Mouse (Mus musculus): ENCODE data around the gene Mpv17l2.

Mpv17l2 gene

GRCm38 (mm10) chr8:70766571-70767440, 6.1 kb upstream of the Mpv17l2 start:
- DNase-seq, result peak; percentile 30 to 57

GRCm38 (mm10) chr8:70765838-70766570, 5.3 kb upstream of the Mpv17l2 start:
- DNase-seq, result peak; percentile 73

DNA sequence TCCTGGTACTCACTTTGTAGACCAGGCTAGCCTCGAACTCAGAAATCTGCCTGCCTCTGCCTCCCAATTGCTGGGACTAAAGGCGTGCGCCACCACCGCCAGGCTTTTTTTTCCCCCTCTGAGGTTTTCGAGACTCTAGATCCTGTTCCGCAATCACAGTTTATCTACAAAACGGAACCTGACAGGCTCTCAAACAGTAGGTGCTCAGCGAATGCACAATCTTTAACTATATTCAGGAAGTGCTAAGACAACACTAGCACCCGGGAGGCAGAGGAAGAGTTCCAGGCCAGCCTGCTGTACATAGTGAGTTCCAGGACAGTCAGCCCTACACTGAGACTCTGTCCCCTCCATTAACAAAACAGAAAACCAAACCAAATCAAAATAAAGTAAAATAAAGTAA, 4.6 kb upstream of the Mpv17l2 start:
- DNase-seq, result no peak

GRCm38 (mm10) chr8:70764676-70765075, 3.9 kb upstream of the Mpv17l2 start:
- peak in 1 of 2 experiments; percentile 28 for DNase-seq

- no peak for DNase-seq
Measured at GRCm38 (mm10) chr8:70764026-70764425, 3.3 kb upstream of the Mpv17l2 start.

DNA sequence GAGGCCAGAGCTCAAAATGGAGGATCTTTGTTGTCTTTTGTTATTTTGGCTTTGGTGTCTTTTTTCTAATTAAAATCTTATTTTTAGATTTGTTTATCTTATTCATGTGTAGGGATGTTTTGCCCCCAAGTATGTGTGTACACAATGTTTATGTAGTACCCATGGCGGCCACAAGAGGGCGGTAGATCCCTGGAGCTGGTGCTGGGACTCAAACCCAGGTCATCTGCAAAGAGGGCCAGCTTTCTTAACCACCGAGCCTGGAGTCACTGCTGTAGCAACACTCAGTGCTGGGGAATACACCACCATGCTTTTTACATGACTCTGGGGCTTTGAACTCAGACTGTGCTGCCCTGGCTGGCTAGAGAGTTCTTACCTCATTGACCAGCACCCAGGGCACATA, 2.6 kb upstream of the Mpv17l2 start:
- peak; percentile 71 to 77 for DNase-seq

GRCm38 (mm10) chr8:70762118-70762517, 1.4 kb upstream of the Mpv17l2 start:
- DNase-seq, result no peak

- no peak for DNase-seq
Measured at GRCm38 (mm10) chr8:70760350-70760749, 396 bp downstream of the Mpv17l2 start.

- DNase-seq, result peak in 1 of 2 experiments; percentile 17
Measured at GRCm38 (mm10) chr8:70758616-70759561, 1.9 kb downstream of the Mpv17l2 start.

DNA sequence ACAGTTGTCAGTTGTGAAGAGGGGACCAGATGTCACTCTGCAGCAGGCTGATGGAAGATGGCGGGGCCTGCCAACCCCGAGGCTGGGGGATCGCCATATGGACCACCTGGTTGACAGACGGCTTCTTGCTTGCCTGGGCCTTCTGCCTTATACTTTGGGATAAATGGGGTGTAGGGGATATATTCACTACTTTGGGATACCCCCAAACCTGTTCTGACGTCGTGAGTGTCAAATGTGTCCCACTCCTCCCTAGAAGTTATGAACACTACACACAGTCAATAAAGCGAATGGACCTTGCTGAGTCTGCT, 2.5 kb downstream of the Mpv17l2 start:
- peak in 1 of 2 experiments; percentile 0 for DNase-seq

GRCm38 (mm10) chr8:70757523-70758307, 3.0 kb downstream of the Mpv17l2 start:
- DNase-seq, result peak; percentile 1 to 23

DNA sequence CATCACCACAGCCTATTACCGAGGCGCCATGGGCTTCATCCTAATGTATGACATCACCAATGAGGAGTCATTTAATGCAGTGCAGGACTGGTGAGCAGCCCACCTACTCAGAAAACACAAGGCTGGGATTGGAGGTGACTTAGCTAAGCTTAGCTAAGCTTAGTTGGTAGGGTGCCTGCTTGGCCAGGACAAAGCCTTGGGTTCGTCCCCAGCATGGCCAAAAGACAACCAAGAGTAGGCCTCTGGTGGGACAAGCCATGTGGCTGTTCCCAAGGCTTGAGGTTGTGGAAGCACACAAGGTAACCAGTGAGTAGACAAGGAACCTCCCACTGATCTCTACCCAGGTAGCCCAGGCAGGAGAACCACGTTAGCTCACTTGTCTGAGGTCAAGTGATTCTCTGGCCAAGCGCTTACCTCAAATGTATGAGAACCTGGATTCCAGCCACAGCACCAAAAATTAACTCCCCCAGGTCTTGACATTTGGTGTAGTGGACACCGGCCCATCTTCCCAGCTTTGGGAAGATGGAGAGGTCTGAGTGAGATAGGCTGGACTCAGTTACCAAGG, 4.2 kb downstream of the Mpv17l2 start:
- peak in 1 of 2 experiments; percentile 10 for DNase-seq

DNA sequence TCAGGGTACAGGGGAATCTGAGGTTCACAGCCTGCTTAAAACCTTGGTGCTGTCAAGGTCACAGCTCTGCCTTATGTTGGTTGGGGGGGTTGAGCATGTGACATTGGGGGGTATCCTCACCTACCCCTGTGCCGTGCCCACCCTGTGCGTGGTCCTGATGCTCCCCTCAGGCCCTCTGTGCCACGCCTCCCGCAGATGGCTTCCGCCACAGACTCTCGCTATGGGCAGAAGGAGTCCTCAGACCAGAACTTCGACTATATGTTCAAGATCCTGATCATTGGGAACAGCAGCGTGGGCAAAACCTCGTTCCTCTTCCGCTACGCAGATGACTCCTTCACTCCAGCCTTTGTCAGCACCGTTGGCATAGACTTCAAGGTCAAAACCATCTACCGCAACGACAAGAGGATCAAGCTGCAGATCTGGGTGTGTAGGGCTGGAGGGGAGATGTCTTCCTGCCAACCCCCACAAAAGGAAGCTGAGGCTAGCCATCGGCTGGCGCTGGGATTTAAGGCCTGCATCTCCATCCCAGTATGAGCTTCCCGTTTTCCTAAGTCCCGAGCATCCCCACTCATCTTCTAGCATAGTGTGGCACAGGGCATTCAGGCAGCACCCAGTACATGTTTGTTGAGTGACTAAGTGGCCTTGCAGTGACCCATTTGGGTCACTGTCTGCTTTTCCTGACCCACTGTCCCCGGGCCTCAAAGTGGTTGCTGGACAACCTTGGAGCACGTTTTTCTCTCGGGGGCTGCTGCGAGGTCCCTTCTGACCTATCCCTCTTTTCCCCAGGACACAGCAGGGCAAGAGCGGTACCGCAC, 4.9 kb downstream of the Mpv17l2 start:
- peak in 1 of 2 experiments; percentile 28 for DNase-seq

GRCm38 (mm10) chr8:70754871-70755660, 5.7 kb downstream of the Mpv17l2 start:
- DNase-seq, result peak; percentile 43 to 67

DNA sequence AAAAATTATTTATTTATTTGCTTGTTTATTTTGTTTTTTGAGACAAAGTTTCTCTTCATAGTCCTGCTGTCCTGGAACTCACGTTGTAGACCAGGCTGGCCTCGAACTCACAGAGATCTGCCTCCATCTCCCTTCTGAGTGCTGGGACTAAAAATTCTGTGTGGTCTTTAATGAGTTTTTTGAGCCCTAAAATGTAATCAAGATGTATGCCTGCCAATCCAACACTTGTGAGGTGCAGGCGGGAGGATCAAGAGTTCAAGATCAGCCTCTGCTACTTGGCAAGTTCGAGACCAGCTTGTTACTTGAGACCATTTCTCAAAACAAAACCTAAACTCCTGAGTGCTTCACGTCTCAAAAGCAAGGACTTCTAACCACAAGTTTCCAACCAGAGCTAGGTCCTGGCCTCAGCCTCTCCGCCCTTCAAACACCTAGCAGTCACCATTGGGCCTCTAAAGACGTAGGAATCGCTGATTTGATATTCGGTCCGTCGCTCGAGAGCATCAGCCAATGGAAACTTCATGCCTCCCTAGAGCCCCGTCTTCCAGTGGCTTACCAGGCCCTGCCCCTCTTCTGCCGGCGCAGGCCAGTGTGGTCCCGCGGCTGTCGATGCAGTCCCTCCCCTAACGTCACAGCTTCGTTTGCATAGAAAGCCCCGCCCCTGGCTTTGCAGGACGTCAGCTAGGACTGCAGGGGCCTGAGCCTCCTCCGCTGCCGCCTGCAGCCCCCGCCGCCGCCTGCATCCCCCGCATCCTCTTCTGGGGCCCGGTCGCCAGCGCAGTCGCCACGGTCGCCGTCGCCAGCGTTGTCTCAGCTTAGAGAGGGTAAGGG, 6.5 kb downstream of the Mpv17l2 start, which contains the start of gene Rab3a:
Gene Rab3a (plus strand): TSS at position 637 of the 828 bp plus-strand sequence.
- peak; percentile 91 to 96 for DNase-seq

- DNase-seq, result peak; percentile 63 to 71
Measured at GRCm38 (mm10) chr8:70753151-70753550, 7.6 kb downstream of the Mpv17l2 start.

DNA sequence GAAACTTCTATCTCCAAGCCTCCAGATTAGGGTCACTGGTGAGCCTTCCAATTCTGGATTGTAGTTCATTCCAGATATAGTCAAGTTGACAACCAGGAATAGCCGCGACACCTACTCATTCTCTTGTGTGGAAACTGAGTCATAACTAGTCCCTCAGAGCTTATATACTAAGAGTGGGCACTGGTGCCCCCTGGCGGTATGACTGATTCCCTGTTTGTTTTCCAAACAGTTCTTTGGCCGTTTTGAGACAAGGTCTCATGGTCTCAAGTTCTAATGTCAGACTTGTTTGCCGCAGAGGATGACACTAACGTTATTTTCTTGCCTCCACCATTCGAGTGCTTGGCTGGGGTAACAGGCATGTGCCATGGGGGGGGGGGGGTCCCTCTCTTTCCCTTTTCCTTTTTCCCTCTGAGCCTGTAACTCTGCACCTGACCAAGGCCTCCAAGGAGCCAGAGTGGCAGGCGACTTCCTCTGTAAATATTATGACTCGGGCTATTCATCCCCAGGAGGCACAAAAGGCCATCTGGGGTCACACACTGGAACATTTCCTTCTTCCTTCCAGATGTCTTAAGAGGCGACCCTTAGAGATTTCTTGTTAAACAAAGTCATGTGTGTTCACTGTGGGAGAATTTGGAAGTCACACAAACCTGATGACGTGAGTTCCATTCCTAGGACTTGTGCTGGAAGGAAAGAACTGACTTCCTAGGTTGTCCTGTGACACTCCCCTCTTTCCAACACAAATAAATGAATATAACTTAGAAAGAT, 8.6 kb downstream of the Mpv17l2 start:
- peak; percentile 66 to 74 for DNase-seq

- no peak for DNase-seq
Measured at GRCm38 (mm10) chr8:70750128-70750680, 10.5 kb downstream of the Mpv17l2 start.

Measured in thymus, postnatal 36 days (tissue).